Mouse (Mus musculus) liver, embryonic 14.5 days (tissue): Measurements from ENCODE around the gene Gpx4. TPM values are rescaled to one million over a fixed set of nuclear protein-coding genes. Genes with fewer than 3 reads are reported as not detected.

Experiments
- ATAC-seq: fragments of 200-750 bp; cut with Nextera tagmentation; 2 replicates; pipeline ENCODE4 v1.8.0; 2017; ENCODE audit warnings: moderate number of reproducible peaks, mild to moderate bottlenecking, moderate library complexity; ENCODE audit not compliant: insufficient read depth
- DNase-seq, 3 experiments: peaks; one replicate each; pipeline ENCODE4 v3.0.0-alpha.2; 2012 to 2013; ENCODE audit warnings: low read depth in 3 of 3, low spot score in 3 of 3
- H3K27ac ChIP-seq: fragments of 300-500 bp; sonication (generic); 2 replicates; pipeline ENCODE4 v1.5.1; 2014; ENCODE audit warnings: moderate library complexity, mild to moderate bottlenecking, control low read depth, inconsistent platforms
- H3K27me3 ChIP-seq: fragments of 300-500 bp; sonication (generic); 2 replicates; pipeline ENCODE4 v1.6.1; 2014; ENCODE audit warnings: mild to moderate bottlenecking, low read length, moderate library complexity; ENCODE audit not compliant: control insufficient read depth, insufficient read depth
- H3K36me3 ChIP-seq: fragments of 300-500 bp; sonication (generic); replicated peaks from 2 replicates; pipeline ENCODE4 v1.6.1; 2014; ENCODE audit warnings: low read depth; ENCODE audit not compliant: control insufficient read depth, insufficient read depth
- H3K4me1 ChIP-seq, 2 experiments: fragments of 200-500 bp in 1 of 2; fragments of 300-500 bp in 1 of 2; sonication (generic) in 1 of 2; replicated peaks; 2 replicates each; pipeline ENCODE4 v1.6.1; 2012 to 2014; ENCODE audit warnings: antibody characterized with exemption in 1 of 2, inconsistent platforms in 1 of 2, low read length in 1 of 2; ENCODE audit not compliant: control insufficient read depth in 2 of 2, insufficient read depth in 2 of 2
- H3K4me2 ChIP-seq: fragments of 300-500 bp; sonication (generic); 2 replicates; pipeline ENCODE4 v1.6.1; 2014; ENCODE audit warnings: low read depth, mild to moderate bottlenecking, control low read depth, moderate library complexity
- H3K4me3 ChIP-seq, 2 experiments: fragments of 200-500 bp in 1 of 2; fragments of 300-500 bp in 1 of 2; sonication (generic) in 1 of 2; 2 replicates each; pipeline ENCODE4 v1.5.1; 2012 to 2014; ENCODE audit warnings: low read depth in 2 of 2, low read length in 2 of 2, mild to moderate bottlenecking in 2 of 2, control low read depth in 1 of 2, inconsistent platforms in 1 of 2, moderate library complexity in 1 of 2; ENCODE audit not compliant: insufficient read depth in 1 of 2
- H3K9ac ChIP-seq: fragments of 300-500 bp; sonication (generic); replicated peaks from 2 replicates; pipeline ENCODE4 v1.6.1; 2014; ENCODE audit warnings: mild to moderate bottlenecking, control low read depth, moderate library complexity
- H3K9me3 ChIP-seq: fragments of 300-500 bp; sonication (generic); 2 replicates; pipeline ENCODE4 v1.6.1; 2016; ENCODE audit warnings: low read length, mixed read lengths; ENCODE audit not compliant: control insufficient read depth
- CTCF ChIP-seq: IDR thresholded peaks from 2 replicates; pipeline ENCODE4 v1.5.1; 2016; ENCODE audit warnings: antibody characterized with exemption, low read depth, control low read depth
- EP300 ChIP-seq: IDR thresholded peaks from 2 replicates; pipeline ENCODE4 v1.6.1; 2016; ENCODE audit warnings: antibody characterized with exemption, low read depth
- WGBS: fragments of 180-500 bp; shearing (Covaris S2); extraction: QIAGEN DNeasy Blood & Tissue Kit; methylation state at CpG from one replicate; pipeline ENCODE4 v1.1.7; 2014; ENCODE audit not compliant: insufficient replicate concordance; 5-methylcytosine and 5-hydroxymethylcytosine counted together
- polyA plus RNA-seq, 2 experiments: library from polyadenylated mRNA; depleted of rRNA in 1 of 2; stranded (reverse) in 1 of 2; unstranded in 1 of 2; fragments of >200 nt; fragmentation: Nextera tagmentation in 1 of 2; extraction: Ambion mirVana in 1 of 2; gene quantifications; 2 replicates each; pipeline versions ENCODE4 v1.2.1 to v1.2.3; 2012 to 2014

Gpx4 gene
- polyA plus RNA-seq, 2 experiments, result 388 to 724 TPM

DNA sequence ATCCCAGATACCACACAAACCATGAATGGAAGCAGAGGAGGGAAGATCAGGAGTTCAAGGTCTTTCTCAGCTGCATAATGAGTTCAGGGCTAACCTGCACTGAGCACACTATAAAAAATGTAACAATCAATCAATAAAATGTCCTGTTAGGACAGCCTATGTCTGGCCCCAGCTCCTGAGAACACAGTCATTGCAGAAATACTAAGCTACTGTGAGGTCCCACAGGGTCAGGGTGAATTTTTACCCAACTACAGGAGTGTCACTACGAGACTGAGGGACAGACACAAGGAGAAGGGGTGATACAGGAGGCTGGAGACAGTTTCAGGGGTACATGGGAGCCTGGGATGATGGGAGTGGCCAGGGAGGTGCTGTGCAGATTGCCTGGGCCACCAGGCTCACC lies 31.4 kb downstream of the Gpx4 start:
- DNase-seq (no peak), ATAC-seq (no peak)
- Histone ChIP-seq H3K36me3 (peaks cover 20% of the 10 kb centered on the region), H3K9ac (no peak overlapping the region), H3K4me3 (no peak overlapping the region), H3K4me1 (peaks cover 18 to 25% of the 10 kb centered on the region in 2 experiments), H3K9me3 (no peaks in the 10 kb centered on the region), H3K27me3 (no peaks in the 10 kb centered on the region), H3K4me2 (no peak overlapping the region), H3K27ac (peak overlapping the region; percentile 14)
- no peak for TF ChIP-seq EP300
- no peak for TF ChIP-seq CTCF
- WGBS, result 84% methylated on average over 1 of the region's 1 CpGs

DNA sequence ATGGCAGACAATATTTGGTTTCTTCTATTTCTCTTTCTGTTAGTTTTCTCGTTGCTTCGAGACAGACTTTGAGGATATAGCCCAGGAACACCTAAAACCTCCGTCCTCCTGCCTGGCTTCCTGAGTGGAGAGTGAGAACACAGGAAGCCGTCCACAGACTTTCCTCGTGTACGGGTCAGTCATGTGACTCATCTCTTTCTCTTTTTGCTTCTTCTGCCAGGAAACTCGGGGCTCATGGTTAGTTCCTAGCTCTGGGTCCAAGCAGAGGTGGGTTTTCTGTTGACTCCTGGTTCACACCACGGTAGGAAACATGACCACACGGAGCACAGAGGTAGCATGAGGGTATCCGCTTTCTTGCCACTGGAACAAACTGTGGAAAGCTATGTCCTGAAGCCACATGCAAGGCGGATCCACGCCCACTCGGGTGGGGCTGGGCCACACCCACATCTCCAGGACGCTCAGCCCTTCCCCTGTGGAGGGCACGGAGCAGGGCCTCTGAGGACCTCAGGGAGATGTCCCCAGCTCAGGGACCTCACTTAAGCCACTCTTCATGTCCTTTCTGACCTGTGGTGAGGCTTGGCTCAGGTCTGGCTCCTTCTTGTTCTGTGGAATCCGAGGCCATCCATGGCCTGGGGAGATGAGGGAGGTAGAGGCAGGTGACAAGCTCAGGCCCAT lies 33.6 kb downstream of the Gpx4 start:
- H3K27me3 ChIP-seq, result no peaks in the 10 kb centered on the region
- DNase-seq (peak; percentile 63 to 77 (median 71)), ATAC-seq (peak; percentile 89)
- no peaks in the 10 kb centered on the region for H3K9me3 ChIP-seq
- peak overlapping the region; percentile 42 to 49 for H3K4me3 ChIP-seq
- H3K4me1 ChIP-seq, result peaks cover 17 to 25% of the 10 kb centered on the region in 2 experiments
- H3K36me3 ChIP-seq, result peaks cover 29% of the 10 kb centered on the region
- TF ChIP-seq EP300, result no peak
- TF ChIP-seq CTCF, result no peak
- H3K9ac ChIP-seq, result peak overlapping the region; percentile 70
- WGBS, result 38% methylated on average over 16 of the region's 16 CpGs
- peak overlapping the region; percentile 95 for H3K27ac ChIP-seq
- H3K4me2 ChIP-seq, result peak overlapping the region; percentile 85

DNA sequence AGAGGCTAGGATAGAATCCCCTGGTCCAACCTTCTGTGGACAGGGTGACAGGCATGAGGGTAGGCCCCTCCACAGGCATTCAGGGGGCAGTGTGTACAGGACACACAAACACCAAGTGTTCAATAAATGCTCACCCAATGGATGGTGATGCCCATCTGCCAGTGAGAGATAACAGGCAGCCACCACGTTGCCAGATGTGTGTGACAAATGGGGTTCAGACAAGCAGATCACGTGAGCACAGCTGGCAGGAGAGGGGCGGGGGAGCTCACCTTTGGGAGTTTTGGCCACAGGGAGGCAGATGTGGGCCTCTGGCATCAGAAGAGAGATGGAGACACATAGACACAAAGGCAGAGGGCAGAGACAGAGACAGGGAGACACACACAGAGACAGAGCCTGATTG lies 34.1 kb downstream of the Gpx4 start:
- peak overlapping the region; percentile 95 for H3K27ac ChIP-seq
- DNase-seq (peak; percentile 90 to 92 (median 90)), ATAC-seq (peak; percentile 95)
- no peaks in the 10 kb centered on the region for H3K27me3 ChIP-seq
- peaks cover 16 to 25% of the 10 kb centered on the region in 2 experiments for H3K4me1 ChIP-seq
- H3K36me3 ChIP-seq, result peaks cover 29% of the 10 kb centered on the region
- H3K9me3 ChIP-seq, result no peaks in the 10 kb centered on the region
- H3K4me2 ChIP-seq, result peak overlapping the region; percentile 85
- peak overlapping the region; percentile 42 to 49 for H3K4me3 ChIP-seq
- peak; percentile 94 for TF ChIP-seq CTCF
- peak; percentile 88 for TF ChIP-seq EP300
- 6% methylated on average over 3 of the region's 3 CpGs for WGBS
- peak overlapping the region; percentile 70 for H3K9ac ChIP-seq

DNA sequence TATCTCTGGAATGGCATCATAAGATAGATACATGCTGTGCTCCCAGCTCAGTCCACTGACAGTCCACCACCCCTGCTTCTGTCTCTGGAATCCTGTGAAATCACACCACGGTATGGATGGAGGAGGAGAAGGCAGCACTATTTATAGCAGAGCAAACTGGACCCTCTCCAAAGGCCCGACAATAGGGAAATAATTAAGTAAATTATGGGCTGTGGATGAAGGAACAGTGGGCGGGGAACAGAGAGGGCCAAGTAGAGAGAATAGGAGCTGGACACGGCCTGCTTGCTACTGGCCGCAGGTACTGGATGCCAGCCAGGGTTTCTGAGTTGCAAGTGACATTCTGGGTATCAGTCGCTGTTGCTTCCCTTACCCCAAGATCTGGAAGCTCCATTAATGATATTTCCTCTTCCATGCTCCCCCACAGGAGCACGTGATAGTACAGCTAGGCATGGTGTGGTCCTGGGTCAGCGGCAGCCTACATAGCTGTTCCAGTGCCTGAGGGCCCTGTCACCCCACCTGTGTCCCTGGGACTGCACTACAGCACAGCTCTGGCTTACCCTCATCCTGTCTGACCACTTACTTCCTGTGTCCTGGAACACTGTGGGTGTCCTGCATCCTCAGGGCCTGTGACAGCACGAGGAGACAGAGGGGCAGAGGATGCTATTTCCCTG lies 38.0 kb downstream of the Gpx4 start:
- Histone ChIP-seq H3K36me3 (peaks cover 17% of the 10 kb centered on the region), H3K9ac (no peak overlapping the region), H3K4me1 (peaks cover 16 to 21% of the 10 kb centered on the region in 2 experiments), H3K27ac (no peak overlapping the region), H3K4me2 (no peak overlapping the region), H3K4me3 (no peak overlapping the region), H3K9me3 (no peaks in the 10 kb centered on the region), H3K27me3 (no peaks in the 10 kb centered on the region)
- no peak for TF ChIP-seq EP300
- TF ChIP-seq CTCF, result no peak
- WGBS, result 82% methylated on average over 9 of the region's 9 CpGs
- DNase-seq, result no peak
- no peak for ATAC-seq

DNA sequence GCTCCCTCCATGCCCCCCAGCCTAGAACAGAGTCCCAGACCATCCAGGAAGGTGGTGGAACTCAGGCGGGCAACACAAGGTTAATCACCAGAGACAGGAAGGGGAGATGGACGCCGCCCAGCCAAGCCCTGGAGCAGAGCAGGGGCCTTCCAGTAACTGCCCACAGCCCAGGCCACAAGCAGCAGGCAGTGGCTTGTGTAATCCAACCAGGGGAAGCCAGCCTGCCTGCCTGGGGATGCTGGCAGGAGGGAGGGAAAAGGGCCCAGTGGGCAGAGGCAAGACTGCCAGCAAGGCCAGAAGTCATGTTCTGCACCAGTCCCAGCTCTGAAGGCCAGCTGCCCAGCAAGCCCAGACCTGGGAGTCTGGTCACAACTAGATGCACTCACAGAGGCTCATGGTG lies 39.9 kb downstream of the Gpx4 start:
- Histone ChIP-seq H3K27me3 (no peaks in the 10 kb centered on the region), H3K4me1 (peaks cover under 1 to 2% of the 10 kb centered on the region in 2 experiments), H3K9ac (no peak overlapping the region; the same call in 1 of the 2 replicates), H3K27ac (no peak overlapping the region), H3K4me2 (no peak overlapping the region), H3K36me3 (peaks cover 15% of the 10 kb centered on the region), H3K4me3 (no peak overlapping the region), H3K9me3 (no peaks in the 10 kb centered on the region)
- TF ChIP-seq EP300 (no peak), CTCF (no peak)
- WGBS, result 34% methylated on average over 3 of the region's 3 CpGs
- ATAC-seq (no peak), DNase-seq (no peak)
